Mouse (Mus musculus) embryonic facial prominence, embryonic 11.5 days (tissue): ENCODE data around the gene Gm13090. TPM values are rescaled to one million over a fixed set of nuclear protein-coding genes. Genes with fewer than 3 reads are reported as not detected.

Experiments
- ATAC-seq: fragments of 200-750 bp; cut with Nextera tagmentation; replicated peaks from 2 replicates; pipeline ENCODE4 v1.8.0; 2017; ENCODE audit warnings: low read depth; ENCODE audit not compliant: insufficient number of reproducible peaks, low FRiP score, low TSS enrichment
- DNase-seq: peaks from one replicate; pipeline ENCODE4 v3.0.0-alpha.2; 2015; ENCODE audit warnings: low spot score
- H3K27ac ChIP-seq: fragments of 300-500 bp; sonication (generic); replicated peaks from 2 replicates; pipeline ENCODE4 v1.5.1; 2014; ENCODE audit warnings: mild to moderate bottlenecking, low read depth, low read length, control low read depth
- H3K27me3 ChIP-seq: fragments of 300-500 bp; sonication (generic); 2 replicates; pipeline ENCODE4 v1.6.1; 2014; ENCODE audit warnings: mild to moderate bottlenecking, low read length, moderate library complexity, mixed read lengths; ENCODE audit not compliant: control insufficient read depth, insufficient read depth
- H3K36me3 ChIP-seq: fragments of 300-500 bp; sonication (generic); replicated peaks from 2 replicates; pipeline ENCODE4 v1.6.1; 2014; ENCODE audit warnings: low read depth, mild to moderate bottlenecking, low read length, moderate library complexity, mixed read lengths; ENCODE audit not compliant: control insufficient read depth, insufficient read depth
- H3K4me1 ChIP-seq: fragments of 300-500 bp; sonication (generic); 2 replicates; pipeline ENCODE4 v1.6.1; 2014; ENCODE audit warnings: low read length, mixed read lengths; ENCODE audit not compliant: control insufficient read depth, insufficient read depth
- H3K4me2 ChIP-seq: fragments of 300-500 bp; sonication (generic); 2 replicates; pipeline ENCODE4 v1.6.1; 2014; ENCODE audit warnings: low read depth, mild to moderate bottlenecking, control low read depth, low read length, moderate library complexity
- H3K4me3 ChIP-seq: fragments of 300-500 bp; sonication (generic); 2 replicates; pipeline ENCODE4 v1.5.1; 2014; ENCODE audit warnings: low read depth, low read length, control low read depth
- H3K9ac ChIP-seq: fragments of 300-500 bp; sonication (generic); replicated peaks from 2 replicates; pipeline ENCODE4 v1.6.1; 2014; ENCODE audit warnings: mild to moderate bottlenecking, control low read depth, low read length
- H3K9me3 ChIP-seq: fragments of 300-500 bp; sonication (generic); replicated peaks from 2 replicates; pipeline ENCODE4 v1.6.1; 2016; ENCODE audit warnings: mild to moderate bottlenecking, low read length, inconsistent platforms, mixed read lengths; ENCODE audit not compliant: control insufficient read depth
- WGBS: fragments of 180-500 bp; shearing (Covaris S2); extraction: QIAGEN DNeasy Blood & Tissue Kit; methylation state at CpG from one replicate; pipeline ENCODE4 v1.1.7; 2014; 5-methylcytosine and 5-hydroxymethylcytosine counted together
- polyA plus RNA-seq: library from polyadenylated mRNA; unstranded; fragments of >200 nt; fragmentation: Nextera tagmentation; extraction: Ambion mirVana; gene quantifications from 2 replicates; pipeline ENCODE4 v1.2.1, GENCODE M21; 2014

Gm13090 gene
- polyA plus RNA-seq, 1 experiment from 2014 or later: not detected

- no peaks in the 10 kb centered on the region for H3K9me3 ChIP-seq
- ATAC-seq (no peak), DNase-seq (no peak)
- H3K4me2 ChIP-seq: no peak overlapping the region
- no peak overlapping the region for H3K9ac ChIP-seq
- H3K4me1 ChIP-seq: no peaks in the 10 kb centered on the region
- 86% methylated on average over 2 of the region's 2 CpGs for WGBS
- H3K27ac ChIP-seq: no peak overlapping the region
- no peaks in the 10 kb centered on the region; the same call in none of the 2 replicates for H3K36me3 ChIP-seq
- H3K4me3 ChIP-seq: no peak overlapping the region
- no peaks in the 10 kb centered on the region for H3K27me3 ChIP-seq
Measured at GRCm38 (mm10) chr4:151081355-151081754, 8.0 kb upstream of the Gm13090 start.

GRCm38 (mm10) chr4:151081977-151082376 lies 7.4 kb upstream of the Gm13090 start:
- Histone ChIP-seq H3K4me3 (no peak overlapping the region), H3K4me2 (no peak overlapping the region), H3K27me3 (no peaks in the 10 kb centered on the region), H3K27ac (no peak overlapping the region), H3K36me3 (no peaks in the 10 kb centered on the region; the same call in none of the 2 replicates), H3K9me3 (no peaks in the 10 kb centered on the region), H3K4me1 (no peaks in the 10 kb centered on the region), H3K9ac (no peak overlapping the region)
- DNase-seq: no peak
- no peak for ATAC-seq
- WGBS: 96% methylated on average over 13 of the region's 13 CpGs

DNA sequence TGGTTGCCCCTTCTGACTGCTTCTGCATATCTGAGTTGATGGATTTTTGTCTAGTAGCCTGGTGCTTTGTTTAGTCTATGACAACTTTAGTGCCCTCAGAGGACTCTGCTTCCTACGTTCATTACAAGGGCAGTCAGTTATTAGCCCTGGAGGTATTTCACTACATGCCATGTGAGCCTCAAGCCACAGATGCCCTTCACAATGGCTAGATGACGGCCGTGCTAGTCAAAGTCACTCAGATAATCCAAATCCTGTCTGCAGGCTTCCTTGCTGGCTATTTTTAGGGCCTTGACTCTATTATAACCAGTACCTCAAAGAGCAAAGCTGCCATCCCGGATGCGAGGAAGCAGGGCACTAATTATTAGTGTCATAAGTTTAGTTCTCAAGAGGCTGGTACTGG lies 6.3 kb upstream of the Gm13090 start:
- WGBS: 85% methylated on average over 5 of the region's 5 CpGs
- H3K9me3 ChIP-seq: no peaks in the 10 kb centered on the region
- no peak overlapping the region for H3K4me3 ChIP-seq
- DNase-seq: no peak
- ATAC-seq: no peak
- no peaks in the 10 kb centered on the region for H3K27me3 ChIP-seq
- no peak overlapping the region for H3K4me2 ChIP-seq
- no peaks in the 10 kb centered on the region for H3K4me1 ChIP-seq
- H3K9ac ChIP-seq: no peak overlapping the region
- H3K27ac ChIP-seq: no peak overlapping the region
- no peaks in the 10 kb centered on the region; the same call in none of the 2 replicates for H3K36me3 ChIP-seq

- WGBS: 89% methylated on average over 1 of the region's 1 CpGs
- ATAC-seq: no peak
- H3K36me3 ChIP-seq: no peaks in the 10 kb centered on the region; the same call in 1 of the 2 replicates
Measured at GRCm38 (mm10) chr4:151087358-151087757, 2.0 kb upstream of the Gm13090 start.

DNA sequence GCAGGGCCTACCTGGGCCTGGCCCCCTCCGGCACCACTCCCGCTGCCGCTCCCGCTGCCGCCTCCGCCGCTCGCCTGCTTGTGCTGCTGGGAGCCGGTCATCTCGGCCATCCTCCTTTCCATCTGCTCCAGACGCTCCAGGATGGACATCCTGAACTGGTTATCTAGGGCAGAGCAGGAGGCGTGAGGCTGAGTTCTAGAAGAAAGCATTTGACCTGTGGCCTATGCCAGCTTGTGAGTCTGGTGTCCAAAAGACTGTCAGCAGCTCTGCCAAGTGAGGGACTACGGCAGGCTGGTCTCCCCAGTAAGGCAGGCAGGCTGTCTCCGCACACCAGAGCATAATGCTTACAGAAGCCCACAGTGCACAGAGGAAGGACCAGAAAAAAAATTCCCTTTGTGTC lies 551 bp upstream of the Gm13090 start:
- DNase-seq (no peak), ATAC-seq (no peak)
- H3K36me3 ChIP-seq: no peaks in the 10 kb centered on the region; the same call in 1 of the 2 replicates
- H3K4me2 ChIP-seq: no peak overlapping the region
- H3K4me3 ChIP-seq: no peak overlapping the region
- H3K27ac ChIP-seq: no peak overlapping the region
- no peaks in the 10 kb centered on the region for H3K4me1 ChIP-seq
- H3K9me3 ChIP-seq: no peaks in the 10 kb centered on the region
- WGBS: 89% methylated on average over 14 of the region's 14 CpGs
- H3K9ac ChIP-seq: no peak overlapping the region
- no peaks in the 10 kb centered on the region for H3K27me3 ChIP-seq

More at GRCm38 (mm10) chr4:151087358-151087757, 2.0 kb upstream of the Gm13090 start:
- Histone ChIP-seq H3K4me2 (no peak overlapping the region), H3K9me3 (no peaks in the 10 kb centered on the region), H3K27me3 (no peaks in the 10 kb centered on the region), H3K27ac (no peak overlapping the region), H3K4me3 (no peak overlapping the region), H3K9ac (no peak overlapping the region), H3K4me1 (no peaks in the 10 kb centered on the region)
- DNase-seq: no peak

- H3K9ac ChIP-seq: no peak overlapping the region
- no peak overlapping the region for H3K4me3 ChIP-seq
- H3K4me2 ChIP-seq: no peak overlapping the region
- DNase-seq (peak; percentile 50), ATAC-seq (no peak)
- 26% methylated on average over 2 of the region's 2 CpGs for WGBS
- no peaks in the 10 kb centered on the region for H3K9me3 ChIP-seq
- H3K36me3 ChIP-seq: no peaks in the 10 kb centered on the region
- H3K4me1 ChIP-seq: no peaks in the 10 kb centered on the region
- H3K27me3 ChIP-seq: no peaks in the 10 kb centered on the region
- no peak overlapping the region for H3K27ac ChIP-seq
Measured at GRCm38 (mm10) chr4:151095207-151095606, 5.8 kb downstream of the Gm13090 start.

DNA sequence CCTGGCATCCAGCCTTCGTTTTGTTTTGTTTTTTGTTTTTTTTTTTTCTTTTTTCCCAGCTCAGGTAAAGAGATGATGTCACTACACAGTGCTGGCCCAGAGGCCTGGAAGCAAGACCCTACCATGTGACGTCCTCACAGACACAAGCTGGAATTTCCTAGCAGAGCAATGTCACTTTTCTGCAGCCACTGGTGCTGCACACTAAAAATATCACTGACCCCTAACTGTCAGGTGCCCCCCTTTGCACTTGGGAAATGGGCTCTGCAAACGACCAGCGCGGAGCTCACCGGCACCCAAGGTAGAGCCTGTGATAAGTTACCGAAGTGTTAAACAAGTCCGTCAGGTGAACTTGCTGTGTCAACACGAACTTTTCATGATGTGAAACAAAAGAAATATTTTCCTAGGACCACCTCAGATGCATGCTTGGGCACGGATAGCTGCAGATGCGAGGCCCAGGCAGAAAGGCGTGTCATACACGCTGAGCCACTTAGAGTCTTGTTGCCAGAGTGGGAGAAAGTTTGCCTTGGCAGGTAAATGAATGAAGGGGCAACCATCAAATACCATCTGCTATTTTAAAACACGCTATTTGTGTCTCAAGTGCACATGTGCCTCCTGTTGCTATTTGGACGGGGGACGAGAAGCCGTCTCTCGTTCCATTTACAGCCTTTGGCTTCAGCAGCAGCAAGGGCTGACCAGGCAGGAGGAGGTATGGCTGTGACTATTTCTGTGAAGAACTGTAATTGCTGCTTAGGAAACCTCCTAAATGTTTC lies 7.1 kb downstream of the Gm13090 start:
- no peaks in the 10 kb centered on the region for H3K27me3 ChIP-seq
- H3K4me2 ChIP-seq: no peak overlapping the region
- no peak overlapping the region for H3K27ac ChIP-seq
- no peak overlapping the region for H3K9ac ChIP-seq
- H3K36me3 ChIP-seq: no peaks in the 10 kb centered on the region
- ATAC-seq: no peak
- DNase-seq: no peak
- H3K4me1 ChIP-seq: no peaks in the 10 kb centered on the region
- H3K9me3 ChIP-seq: no peaks in the 10 kb centered on the region
- no peak overlapping the region for H3K4me3 ChIP-seq
- 88% methylated on average over 18 of the region's 18 CpGs for WGBS

DNA sequence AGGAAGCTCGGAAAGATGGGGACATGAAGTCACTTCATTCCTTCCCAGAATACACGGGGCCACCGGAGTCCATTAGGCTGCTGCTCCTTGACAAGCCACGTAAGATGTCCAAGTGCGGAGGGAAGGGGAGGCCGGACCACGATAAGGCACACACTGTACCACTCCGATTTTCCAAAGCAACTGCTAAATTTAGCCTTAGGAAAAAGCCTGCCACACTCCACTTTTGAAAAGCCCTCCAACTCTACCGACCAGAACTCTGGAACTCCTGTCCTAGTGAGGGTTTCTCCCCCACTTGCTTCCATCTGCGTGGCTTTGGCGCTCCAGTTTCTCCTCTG lies 7.7 kb downstream of the Gm13090 start:
- H3K4me3 ChIP-seq: no peak overlapping the region
- DNase-seq (no peak), ATAC-seq (no peak)
- WGBS: 85% methylated on average over 11 of the region's 11 CpGs
- no peaks in the 10 kb centered on the region for H3K36me3 ChIP-seq
- no peak overlapping the region for H3K4me2 ChIP-seq
- no peaks in the 10 kb centered on the region for H3K9me3 ChIP-seq
- H3K27me3 ChIP-seq: no peaks in the 10 kb centered on the region
- H3K27ac ChIP-seq: no peak overlapping the region
- H3K9ac ChIP-seq: no peak overlapping the region
- no peaks in the 10 kb centered on the region for H3K4me1 ChIP-seq
